Mouse (Mus musculus) liver, embryonic 15.5 days (tissue): ENCODE data around the gene Trim80. TPM values are rescaled to one million over a fixed set of nuclear protein-coding genes. Genes with fewer than 3 reads are reported as not detected.

ENCODE experiments used
- ATAC-seq: fragments of 200-750 bp; cut with Nextera tagmentation; 2 replicates; pipeline ENCODE4 v1.8.0; 2017; ENCODE audit warnings: moderate number of reproducible peaks, mild to moderate bottlenecking, moderate library complexity; ENCODE audit not compliant: insufficient read depth
- H3K27ac ChIP-seq: fragments of 300-500 bp; sonication (generic); replicated peaks from 2 replicates; pipeline ENCODE4 v1.5.1; 2015; ENCODE audit warnings: mild to moderate bottlenecking, inconsistent platforms
- H3K27me3 ChIP-seq: fragments of 300-500 bp; sonication (generic); 2 replicates; pipeline ENCODE4 v1.6.1; 2015; ENCODE audit warnings: mild to moderate bottlenecking, inconsistent platforms
- H3K36me3 ChIP-seq: fragments of 300-500 bp; sonication (generic); replicated peaks from 2 replicates; pipeline ENCODE4 v1.6.1; 2015; ENCODE audit warnings: moderate library complexity, mild to moderate bottlenecking, inconsistent platforms
- H3K4me1 ChIP-seq: fragments of 300-500 bp; sonication (generic); replicated peaks from 2 replicates; pipeline ENCODE4 v1.6.1; 2015; ENCODE audit warnings: inconsistent platforms
- H3K4me2 ChIP-seq: fragments of 300-500 bp; sonication (generic); 2 replicates; pipeline ENCODE4 v1.6.1; 2015; ENCODE audit warnings: moderate library complexity, mild to moderate bottlenecking, inconsistent platforms
- H3K4me3 ChIP-seq: fragments of 300-500 bp; sonication (generic); replicated peaks from 2 replicates; pipeline ENCODE4 v1.5.1; 2015; ENCODE audit warnings: mild to moderate bottlenecking, inconsistent platforms
- H3K9ac ChIP-seq: fragments of 300-500 bp; sonication (generic); 2 replicates; pipeline ENCODE4 v1.6.1; 2015; ENCODE audit warnings: moderate library complexity, mild to moderate bottlenecking, inconsistent platforms
- H3K9me3 ChIP-seq: fragments of 300-500 bp; sonication (generic); replicated peaks from 2 replicates; pipeline ENCODE4 v1.6.1; 2016; ENCODE audit warnings: inconsistent platforms
- WGBS: fragments of 180-500 bp; shearing (Covaris S2); methylation state at CpG from one replicate; pipeline ENCODE4 v1.1.7; 2015; ENCODE audit warnings: mixed read lengths; ENCODE audit not compliant: insufficient replicate concordance; 5-methylcytosine and 5-hydroxymethylcytosine counted together
- polyA plus RNA-seq: library from polyadenylated mRNA; unstranded; fragments of >200 nt; fragmentation: Nextera tagmentation; extraction: Ambion mirVana; gene quantifications from 2 replicates; pipeline ENCODE4 v1.2.1, GENCODE M21; 2015

Trim80 gene
- polyA plus RNA-seq: 0.55 and 0.71 TPM in 2 replicates

DNA sequence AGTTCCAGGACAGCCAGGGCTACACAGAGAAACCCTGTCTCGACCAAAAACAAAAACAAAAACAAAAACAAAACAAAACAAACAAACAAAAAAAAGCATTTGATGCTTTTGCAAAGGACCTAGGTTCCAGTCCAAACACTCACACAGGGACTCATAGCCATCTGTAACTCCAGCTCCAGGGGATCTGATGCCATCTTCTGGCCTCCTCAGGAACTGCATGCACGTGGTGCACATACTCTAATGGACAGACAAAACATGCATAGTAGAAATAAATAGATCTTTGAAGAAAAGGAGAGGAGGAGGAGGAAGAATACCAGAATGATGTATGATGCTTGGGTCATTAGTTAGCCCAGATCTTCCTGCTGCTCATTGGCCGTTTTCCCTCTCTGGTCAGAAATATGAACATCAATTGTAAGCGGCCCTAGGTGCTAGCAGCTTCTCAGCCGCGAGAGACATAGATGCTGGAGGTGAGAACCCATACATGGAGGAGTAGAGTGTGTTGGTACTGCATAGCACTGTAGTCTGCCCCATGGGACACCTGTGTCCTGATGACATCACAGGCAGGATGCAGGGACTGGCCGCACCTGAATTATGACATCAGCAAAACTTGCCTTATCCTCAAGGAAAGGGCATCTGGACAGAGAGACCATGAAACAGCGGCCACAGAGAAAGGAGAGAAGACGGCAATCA lies at the start of gene Trim80:
Gene Trim80 (plus strand): TSS at position 640 of the 690 bp plus-strand sequence.
- H3K9me3 ChIP-seq: no peaks in the 10 kb centered on the region
- 73% methylated on average over 9 of the region's 9 CpGs for WGBS
- H3K4me2 ChIP-seq: no peak within 1 kb of the TSS
- H3K4me3 ChIP-seq: no peak within 1 kb of the TSS
- no peak within 1 kb of the TSS for H3K9ac ChIP-seq
- no peak within 1 kb of the TSS for H3K27ac ChIP-seq
- H3K36me3 ChIP-seq: no peaks in the 10 kb centered on the region
- no peak for ATAC-seq
- H3K27me3 ChIP-seq: peaks cover 31% of the 10 kb centered on the region
- H3K4me1 ChIP-seq: peaks cover 19% of the 10 kb centered on the region

DNA sequence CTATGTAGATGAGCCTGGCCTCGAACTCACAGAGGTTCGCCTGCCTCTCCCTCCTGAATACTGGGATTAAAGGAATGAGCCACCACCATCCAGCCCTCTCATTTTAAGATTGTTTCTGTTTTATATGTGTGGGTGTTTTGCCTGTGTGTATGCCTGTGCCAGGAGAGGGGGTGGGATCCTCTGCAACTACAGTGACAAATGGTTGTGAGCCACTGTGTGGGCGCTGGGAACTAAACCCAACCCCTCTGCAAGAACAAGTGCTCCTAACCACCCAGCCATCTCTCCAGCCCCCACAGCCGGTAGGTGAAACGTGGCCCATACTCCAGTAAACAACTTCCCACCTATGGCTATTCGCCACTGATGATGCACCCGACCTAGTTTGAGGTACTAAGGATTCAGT lies 49.0 kb upstream of the Trim80 start:
- Histone ChIP-seq H3K4me1 (no peaks in the 10 kb centered on the region), H3K9me3 (no peaks in the 10 kb centered on the region), H3K4me3 (no peak overlapping the region), H3K9ac (no peak overlapping the region), H3K4me2 (no peak overlapping the region), H3K27ac (no peak overlapping the region), H3K36me3 (no peaks in the 10 kb centered on the region), H3K27me3 (peaks cover 28% of the 10 kb centered on the region)
- ATAC-seq: no peak
- 65% methylated on average over 7 of the region's 7 CpGs for WGBS

DNA sequence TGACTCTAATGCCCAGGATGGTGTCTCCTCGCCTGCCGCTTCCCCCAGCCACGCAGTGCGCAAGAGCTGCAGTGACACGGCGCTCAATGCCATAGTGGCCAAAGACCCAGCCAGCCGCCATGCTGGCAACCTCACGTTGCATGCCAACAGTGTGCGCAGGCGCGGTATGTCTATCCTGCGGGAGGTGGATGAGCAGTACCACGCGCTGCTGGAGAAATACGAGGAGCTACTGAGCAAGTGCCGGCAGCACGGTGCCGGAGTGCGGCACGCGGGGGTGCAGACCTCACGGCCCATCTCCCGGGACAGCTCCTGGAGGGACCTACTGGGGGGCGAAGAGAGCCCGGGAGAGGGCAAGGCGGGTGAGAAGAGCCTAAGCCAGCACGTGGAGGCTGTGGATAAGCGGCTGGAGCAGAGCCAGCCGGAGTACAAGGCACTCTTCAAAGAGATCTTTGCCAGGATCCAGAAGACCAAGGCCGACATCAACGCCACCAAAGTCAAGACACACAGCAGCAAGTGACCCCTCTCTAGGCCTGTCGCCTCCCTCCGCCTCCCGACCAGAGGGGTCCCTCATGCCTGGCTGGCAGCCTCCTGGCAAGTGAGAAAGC lies 46.5 kb upstream of the Trim80 start:
- H3K27me3 ChIP-seq: peaks cover 33% of the 10 kb centered on the region
- no peaks in the 10 kb centered on the region for H3K4me1 ChIP-seq
- no peak overlapping the region for H3K27ac ChIP-seq
- H3K36me3 ChIP-seq: no peaks in the 10 kb centered on the region
- WGBS: 66% methylated on average over 34 of the region's 34 CpGs
- no peak overlapping the region for H3K4me3 ChIP-seq
- ATAC-seq: no peak
- H3K9me3 ChIP-seq: no peaks in the 10 kb centered on the region
- H3K4me2 ChIP-seq: peak overlapping the region; percentile 38
- no peak overlapping the region for H3K9ac ChIP-seq

DNA sequence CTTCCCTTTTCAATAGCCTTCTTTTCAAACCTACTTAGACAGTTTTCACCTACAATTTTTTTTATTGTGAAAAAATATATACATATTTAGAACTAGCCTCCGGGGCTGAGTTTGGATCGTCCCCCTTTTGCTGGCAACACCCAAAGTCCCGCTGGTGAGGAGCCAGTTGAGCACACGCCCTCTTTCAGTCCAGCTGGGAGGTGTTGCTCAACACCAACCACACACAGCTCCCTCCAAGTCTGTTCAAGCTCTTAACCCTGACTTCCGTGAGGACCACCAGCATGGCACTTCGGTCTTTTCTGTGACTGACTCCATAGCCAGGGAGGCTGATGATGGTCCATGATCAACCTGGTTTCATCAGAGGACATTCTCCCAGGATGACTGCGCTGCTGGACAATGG lies 42.3 kb upstream of the Trim80 start:
- peaks cover 38% of the 10 kb centered on the region for H3K27me3 ChIP-seq
- no peak overlapping the region for H3K9ac ChIP-seq
- ATAC-seq: no peak
- H3K4me2 ChIP-seq: no peak overlapping the region
- H3K4me1 ChIP-seq: peaks cover 1% of the 10 kb centered on the region
- no peaks in the 10 kb centered on the region for H3K9me3 ChIP-seq
- no peak overlapping the region for H3K4me3 ChIP-seq
- no peaks in the 10 kb centered on the region for H3K36me3 ChIP-seq
- 43% methylated on average over 7 of the region's 7 CpGs for WGBS
- no peak overlapping the region for H3K27ac ChIP-seq

DNA sequence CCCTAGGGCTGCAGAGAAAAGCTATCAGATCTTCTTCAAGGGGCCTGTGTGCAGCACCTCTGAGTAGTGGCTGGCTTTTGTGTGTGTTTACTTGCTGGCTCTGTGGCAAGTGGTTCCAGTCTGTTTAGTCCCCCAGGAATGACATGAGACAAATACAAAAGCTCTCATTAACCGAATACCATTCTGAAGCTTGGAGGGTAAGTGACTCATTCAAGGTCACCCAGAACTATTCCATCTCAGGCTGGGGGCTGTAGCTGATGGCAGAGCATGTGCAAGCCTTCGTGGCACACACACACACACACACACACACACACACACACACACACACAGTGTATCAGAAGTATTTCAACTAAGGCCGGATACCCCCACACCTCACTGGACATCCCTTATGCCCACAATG lies 40.2 kb upstream of the Trim80 start:
- no peak for ATAC-seq
- no peak overlapping the region for H3K4me2 ChIP-seq
- H3K27ac ChIP-seq: no peak overlapping the region
- peaks cover 17% of the 10 kb centered on the region for H3K27me3 ChIP-seq
- H3K4me3 ChIP-seq: no peak overlapping the region
- peaks cover 20% of the 10 kb centered on the region for H3K4me1 ChIP-seq
- WGBS: 60% methylated on average over 3 of the region's 3 CpGs
- no peaks in the 10 kb centered on the region for H3K9me3 ChIP-seq
- no peak overlapping the region for H3K9ac ChIP-seq
- H3K36me3 ChIP-seq: no peaks in the 10 kb centered on the region

DNA sequence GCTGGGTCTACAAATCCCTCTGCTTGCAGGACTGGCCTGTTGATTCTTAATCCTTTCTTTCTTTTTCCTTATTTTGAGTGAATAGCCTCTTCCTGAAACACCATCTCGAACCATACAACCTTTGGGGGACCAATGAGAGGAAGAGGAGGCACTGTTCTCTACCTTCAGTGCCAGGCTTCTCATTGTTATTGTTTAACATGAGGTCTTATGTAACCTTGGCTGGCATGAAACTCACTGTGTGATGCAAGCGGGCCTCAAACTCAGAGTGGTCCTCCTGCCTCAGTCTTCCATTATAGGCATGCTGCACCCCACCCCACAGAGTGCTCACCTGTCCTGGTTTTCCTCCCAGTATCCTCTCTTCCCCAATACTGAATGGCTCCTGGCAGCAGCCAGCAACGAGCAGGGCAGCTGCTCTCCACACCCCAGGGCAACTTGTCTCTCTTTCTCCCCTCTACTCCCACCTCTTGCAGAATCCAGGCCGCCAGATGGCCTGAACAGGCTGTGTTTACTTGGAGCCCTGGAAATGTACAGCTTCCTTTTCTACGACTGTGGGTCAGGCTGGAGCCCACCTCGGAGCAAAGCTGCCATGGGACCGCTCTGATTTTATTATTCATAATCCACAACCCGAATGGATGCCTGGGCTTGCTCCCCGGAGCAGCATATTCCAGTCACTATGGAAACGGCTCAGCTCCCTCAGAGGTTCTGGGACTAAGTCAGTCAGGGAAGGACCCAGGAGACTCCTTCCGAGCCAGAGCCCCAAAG lies 39.5 kb upstream of the Trim80 start:
- H3K9me3 ChIP-seq: no peaks in the 10 kb centered on the region
- no peaks in the 10 kb centered on the region for H3K36me3 ChIP-seq
- peaks cover 10% of the 10 kb centered on the region; the same call in 1 of the 2 replicates for H3K27me3 ChIP-seq
- no peak overlapping the region for H3K27ac ChIP-seq
- H3K4me1 ChIP-seq: peaks cover 20% of the 10 kb centered on the region
- no peak overlapping the region for H3K9ac ChIP-seq
- no peak overlapping the region for H3K4me3 ChIP-seq
- H3K4me2 ChIP-seq: no peak overlapping the region
- ATAC-seq: no peak
- WGBS: 50% methylated on average over 11 of the region's 11 CpGs

DNA sequence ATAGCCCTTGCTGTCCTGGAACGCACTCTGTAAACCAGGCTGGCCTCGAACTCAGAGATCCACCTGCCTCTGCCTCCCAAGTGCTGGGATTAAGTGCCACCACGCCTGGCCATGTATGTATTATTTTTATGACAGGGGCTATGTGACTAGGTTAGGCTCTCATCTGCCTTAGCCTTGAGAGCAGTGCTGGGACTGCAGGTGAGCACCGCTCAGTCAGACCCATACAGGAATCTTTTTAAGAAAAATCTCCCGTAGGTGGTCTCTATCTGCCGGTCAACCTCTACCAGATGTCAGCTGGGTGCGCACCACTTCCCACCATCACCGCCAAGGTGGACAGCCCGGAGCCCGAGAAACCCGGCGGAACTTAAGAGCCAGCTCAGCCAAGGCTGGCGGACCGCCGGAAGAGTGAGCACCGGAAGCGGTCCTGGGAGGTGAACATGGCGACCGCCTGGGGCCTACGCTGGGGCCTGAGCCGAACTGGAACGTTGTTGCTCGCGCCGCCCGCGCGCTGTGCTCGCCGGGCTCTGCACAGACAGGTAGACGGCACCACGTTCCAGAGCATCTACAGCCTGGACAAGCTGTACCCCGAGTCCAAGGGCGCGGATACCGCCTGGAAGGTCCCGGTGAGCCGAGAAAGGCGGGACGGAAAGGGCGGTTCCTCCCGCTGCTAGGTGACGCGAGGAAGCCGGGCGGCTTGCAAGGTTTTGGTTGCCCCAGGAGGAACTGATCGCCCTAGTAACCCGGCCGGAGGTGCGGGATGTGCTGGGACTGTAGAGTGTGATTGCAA lies 36.8 kb upstream of the Trim80 start, which contains the start of gene Mrpl58:
Gene Mrpl58 (plus strand): TSS at position 415 of the 787 bp plus-strand sequence.
- peaks cover 23% of the 10 kb centered on the region for H3K36me3 ChIP-seq
- peaks cover 27% of the 10 kb centered on the region for H3K4me1 ChIP-seq
- peak within 1 kb of the TSS; percentile 94 for H3K4me3 ChIP-seq
- peak within 1 kb of the TSS; percentile 85 for H3K27ac ChIP-seq
- H3K4me2 ChIP-seq: peak within 1 kb of the TSS; percentile 90
- 3% methylated on average over 50 of the region's 50 CpGs for WGBS
- no peaks in the 10 kb centered on the region for H3K9me3 ChIP-seq
- peak; percentile 91 for ATAC-seq
- H3K9ac ChIP-seq: peak within 1 kb of the TSS; percentile 87
- 0 out of 2 replicates have a peak, but pooled peaks cover 4% of the 10 kb centered on the region for H3K27me3 ChIP-seq

DNA sequence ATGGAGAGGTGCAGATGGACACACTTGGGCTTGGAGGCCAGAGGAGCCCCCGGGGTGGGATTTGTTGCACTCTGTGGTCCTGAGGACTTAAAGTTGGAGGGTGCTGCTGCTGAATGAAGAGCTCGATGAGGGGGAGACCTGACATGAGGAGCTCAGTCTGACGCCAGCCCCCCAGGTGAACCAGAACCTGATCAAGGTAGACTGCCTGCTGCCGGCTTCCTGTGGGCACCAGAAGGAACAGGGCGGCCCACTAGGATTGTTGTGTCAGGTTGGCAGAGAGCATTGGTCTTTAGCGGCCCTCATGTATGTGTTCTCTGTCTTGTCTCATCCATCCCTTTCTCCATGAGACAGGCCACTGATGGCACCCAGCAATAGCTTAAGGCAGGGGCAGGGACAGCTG lies 34.6 kb upstream of the Trim80 start:
- WGBS: 89% methylated on average over 6 of the region's 6 CpGs
- no peak overlapping the region for H3K4me2 ChIP-seq
- H3K27ac ChIP-seq: no peak overlapping the region

DNA sequence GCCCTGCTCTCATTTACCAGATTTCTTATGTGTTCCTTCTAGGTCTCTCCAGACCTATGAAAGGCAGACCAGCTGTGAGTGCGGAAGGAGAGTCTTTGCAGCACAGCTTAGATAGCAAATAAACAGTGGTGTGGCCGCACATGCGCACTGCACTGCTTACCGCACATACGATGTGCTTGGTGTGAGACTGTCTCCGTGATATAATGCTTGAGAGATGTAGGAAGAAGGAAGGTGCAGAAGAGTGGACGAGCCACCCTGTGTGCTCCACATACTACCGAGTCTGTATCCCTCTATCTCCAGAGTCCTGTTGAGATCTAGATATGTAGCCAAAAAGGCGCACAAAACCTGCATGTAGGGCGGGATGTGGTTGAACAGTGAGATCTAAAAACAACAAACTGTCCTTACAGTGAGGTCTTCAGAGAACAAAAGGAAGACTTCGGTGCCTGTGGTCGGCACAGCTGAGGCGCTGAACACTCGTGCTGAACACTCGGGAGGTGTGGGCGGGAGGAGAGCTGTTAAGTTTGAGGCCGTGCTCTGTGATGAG lies 33.4 kb upstream of the Trim80 start:
- H3K4me2 ChIP-seq: no peak overlapping the region
- H3K9ac ChIP-seq: no peak overlapping the region
- ATAC-seq: no peak
- 82% methylated on average over 17 of the region's 17 CpGs for WGBS
- H3K36me3 ChIP-seq: peaks cover 44% of the 10 kb centered on the region
- H3K9me3 ChIP-seq: no peaks in the 10 kb centered on the region
- no peaks in the 10 kb centered on the region for H3K27me3 ChIP-seq
- H3K27ac ChIP-seq: no peak overlapping the region
- H3K4me1 ChIP-seq: peaks cover 37% of the 10 kb centered on the region
- no peak overlapping the region for H3K4me3 ChIP-seq

More for the DNA sequence above, 34.6 kb upstream of the Trim80 start:
- peaks cover 27% of the 10 kb centered on the region for H3K4me1 ChIP-seq
- no peak overlapping the region for H3K4me3 ChIP-seq
- no peak overlapping the region for H3K9ac ChIP-seq
- peaks cover 38% of the 10 kb centered on the region for H3K36me3 ChIP-seq
- ATAC-seq: no peak
- no peaks in the 10 kb centered on the region for H3K9me3 ChIP-seq
- 0 out of 2 replicates have a peak, but pooled peaks cover 4% of the 10 kb centered on the region for H3K27me3 ChIP-seq

DNA sequence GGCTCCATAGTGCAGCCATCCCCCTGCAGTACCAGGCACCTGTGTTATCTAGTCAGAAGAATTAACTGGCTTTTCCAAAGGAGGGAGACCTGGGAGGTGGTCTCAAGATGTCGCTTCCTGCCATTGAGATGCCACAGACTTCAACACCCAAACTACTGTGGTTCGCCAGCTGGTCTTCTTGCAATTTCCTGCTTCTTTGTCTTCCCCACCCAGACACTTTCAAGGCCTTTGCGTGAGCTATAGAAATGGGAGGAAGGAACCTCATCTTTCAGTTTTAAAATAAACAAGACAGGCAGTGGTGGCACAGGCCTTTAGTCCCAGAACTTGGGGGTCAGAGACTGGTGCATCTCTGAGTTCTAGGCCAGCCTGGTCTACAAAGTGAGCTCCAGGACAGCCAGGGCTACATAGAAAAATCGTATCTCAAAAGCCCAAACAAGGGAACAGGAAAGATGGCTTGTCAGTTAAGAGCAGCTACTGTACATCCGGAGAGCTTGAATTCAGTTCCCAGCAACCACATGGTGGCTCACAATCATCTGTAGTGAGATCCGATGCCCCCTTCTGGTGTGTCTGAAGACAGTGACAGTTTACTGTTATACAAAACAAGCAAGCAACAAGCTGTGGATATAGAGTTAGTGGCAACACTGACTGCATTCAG lies 32.0 kb upstream of the Trim80 start:
- 53% methylated on average over 6 of the region's 6 CpGs for WGBS
- Histone ChIP-seq H3K9ac (no peak overlapping the region), H3K27me3 (no peaks in the 10 kb centered on the region), H3K4me3 (no peak overlapping the region), H3K36me3 (peaks cover 44% of the 10 kb centered on the region), H3K4me1 (peaks cover 47% of the 10 kb centered on the region), H3K9me3 (no peaks in the 10 kb centered on the region), H3K4me2 (no peak overlapping the region), H3K27ac (peak overlapping the region; percentile 33; the same call in 1 of the 2 replicates)
- ATAC-seq: no peak
